Comparison of ENCODE assay signal across 9 mouse cellular contexts in the genomic region with DNA sequence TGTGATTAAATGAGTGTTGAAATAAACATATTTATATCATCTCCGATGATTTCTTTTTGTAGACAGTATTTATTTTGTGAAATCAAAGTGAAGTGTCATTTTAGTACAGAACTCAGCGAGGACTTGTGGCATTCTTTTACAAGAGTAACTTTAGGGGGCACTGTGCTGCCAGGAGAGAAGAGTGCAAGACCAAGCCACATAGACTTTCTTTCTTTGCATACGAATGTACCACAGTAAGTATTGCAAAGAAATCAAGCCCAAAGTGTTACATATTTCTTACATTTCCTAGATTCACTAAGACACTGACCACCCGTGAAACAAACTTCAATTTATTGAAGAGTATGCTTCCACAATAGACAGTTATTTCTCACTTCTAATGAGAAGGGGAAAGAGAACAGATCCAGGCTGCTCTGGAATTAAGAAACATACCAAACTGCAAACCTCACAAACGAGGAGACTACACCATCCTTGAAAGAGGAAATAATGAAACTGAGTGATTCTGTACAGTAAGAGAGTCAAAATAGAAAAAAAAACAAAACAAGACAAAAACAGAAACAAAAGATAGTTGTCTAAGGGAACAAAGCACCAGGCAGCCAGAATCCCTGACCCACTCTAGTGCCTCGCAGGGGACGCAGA.
DNase-seq lines count a peak whose midpoint lies in the region; ATAC-seq and TF ChIP-seq lines count a peak whose summit lies in the region.
"Had no signal": no experiment of that assay in that cellular context is flagged by ENCODE, and none has a peak within 500 bp of the region (broad histone marks: within the 10 kb centered on the region; RNA-seq: fewer than 3 reads in every experiment).

No protein-coding gene starts in this region.

- no peak for TF ChIP-seq CTCF in cerebellum, adult 2 months (IDR thresholded peaks at IDR 0.05; ENCODE audit: borderline replicate concordance, insufficient read depth, low read depth, low read length)

- no peak overlapping the region for H3K4me2 ChIP-seq in forebrain, embryonic 13.5 days
- no peak overlapping the region for H3K4me2 ChIP-seq in midbrain, embryonic 11.5 days
- no peak overlapping the region for H3K4me2 ChIP-seq in midbrain, embryonic 13.5 days (replicated peaks)
- H3K4me2 ChIP-seq: limb, embryonic 12.5 days had no signal

- H3K4me1 ChIP-seq in forebrain, embryonic 13.5 days: no peaks in the 10 kb centered on the region
- peaks cover 14% of the 10 kb centered on the region for H3K4me1 ChIP-seq in forebrain, embryonic 10.5 days
- H3K4me1 ChIP-seq in midbrain, embryonic 11.5 days (ENCODE audit: control insufficient read depth, insufficient read depth, low read length): no peaks in the 10 kb centered on the region
- 0 out of 2 replicates have a peak, but pooled peaks cover 3% of the 10 kb centered on the region for H3K4me1 ChIP-seq in midbrain, embryonic 13.5 days (replicated peaks)
- no peaks in the 10 kb centered on the region for H3K4me1 ChIP-seq in cerebellum, adult 2 months (ENCODE audit: control insufficient read depth, insufficient read depth, low read length)
- H3K4me1 ChIP-seq: limb, embryonic 12.5 days had no signal

- ATAC-seq in forebrain, embryonic 13.5 days: peak; percentile 71; the same call in 1 of the 2 replicates
- ATAC-seq in midbrain, embryonic 11.5 days (ENCODE audit: low FRiP score): 0 out of 2 replicates have a peak, but pooled peaks have one; percentile 57
- ATAC-seq in midbrain, embryonic 13.5 days: no peak
- no peak for ATAC-seq in megakaryocyte progenitor cell, adult 5-6 weeks (replicated peaks; ENCODE audit: poor library complexity)

- no peaks in the 10 kb centered on the region for H3K27me3 ChIP-seq in forebrain, embryonic 13.5 days
- no peaks in the 10 kb centered on the region for H3K27me3 ChIP-seq in forebrain, embryonic 10.5 days (ENCODE audit: poor library complexity, severe bottlenecking)
- H3K27me3 ChIP-seq in midbrain, embryonic 11.5 days (ENCODE audit: control insufficient read depth, insufficient read depth, low read length): peaks cover 3% of the 10 kb centered on the region
- H3K27me3 ChIP-seq in midbrain, embryonic 13.5 days: 0 out of 2 replicates have a peak, but pooled peaks cover 10% of the 10 kb centered on the region
- H3K27me3 ChIP-seq in cerebellum, adult 2 months (ENCODE audit: control insufficient read depth, insufficient read depth, low read length): no peaks in the 10 kb centered on the region
- H3K27me3 ChIP-seq: limb, embryonic 12.5 days had no signal

- no peak overlapping the region for H3K9ac ChIP-seq in forebrain, embryonic 13.5 days
- H3K9ac ChIP-seq in midbrain, embryonic 11.5 days (ENCODE audit: low read length): no peak overlapping the region
- H3K9ac ChIP-seq in midbrain, embryonic 13.5 days (replicated peaks): no peak overlapping the region
- H3K9ac ChIP-seq: limb, embryonic 12.5 days had no signal

- no peak overlapping the region for H3K4me3 ChIP-seq in forebrain, embryonic 13.5 days
- H3K4me3 ChIP-seq in forebrain, embryonic 10.5 days: no peak overlapping the region
- H3K4me3 ChIP-seq in midbrain, embryonic 11.5 days (ENCODE audit: low read depth, low read length): no peak overlapping the region
- H3K4me3 ChIP-seq in midbrain, embryonic 13.5 days (replicated peaks): no peak overlapping the region
- H3K4me3 ChIP-seq in cerebellum, adult 2 months (replicated peaks; ENCODE audit: insufficient read depth, low read depth, low read length): no peak overlapping the region
- H3K4me3 ChIP-seq: limb, embryonic 12.5 days had no signal

- no peak overlapping the region for H3K27ac ChIP-seq in forebrain, embryonic 13.5 days
- H3K27ac ChIP-seq in forebrain, embryonic 10.5 days: no peak overlapping the region
- no peak overlapping the region for H3K27ac ChIP-seq in midbrain, embryonic 11.5 days (ENCODE audit: low read depth, low read length)
- H3K27ac ChIP-seq in midbrain, embryonic 13.5 days: no peak overlapping the region
- no peak overlapping the region for H3K27ac ChIP-seq in cerebellum, adult 2 months (ENCODE audit: insufficient read depth, low read length)
- H3K27ac ChIP-seq: limb, embryonic 12.5 days had no signal

- 16% methylated on average over 7 of the region's 7 CpGs for WGBS in forebrain, embryonic 13.5 days
- 33% methylated on average over 7 of the region's 7 CpGs for WGBS in forebrain, embryonic 10.5 days
- 22% methylated on average over 7 of the region's 7 CpGs for WGBS in midbrain, embryonic 11.5 days
- 16% methylated on average over 7 of the region's 7 CpGs for whole genome bisulfite sequencing in midbrain, embryonic 13.5 days
- WGBS in cerebellum, adult 2 months: 38% methylated on average over 7 of the region's 7 CpGs

- no peak for DNase-seq in forebrain, embryonic 10.5 days (ENCODE audit: extremely low spot score, low spot score)
- no peak for DNase-seq in midbrain, embryonic 11.5 days (ENCODE audit: low spot score, missing footprints)
- DNase-seq in left cerebral cortex, adult 11 months (ENCODE audit: low spot score): peak; percentile 12
- no peak for DNase-seq in T-cell, adult 2 months (ENCODE audit: low spot score)
- no peak for DNase-seq in cerebellum, adult 2 months

- H3K9me3 ChIP-seq in forebrain, embryonic 13.5 days (replicated peaks): no peaks in the 10 kb centered on the region
- no peaks in the 10 kb centered on the region for H3K9me3 ChIP-seq in forebrain, embryonic 10.5 days
- H3K9me3 ChIP-seq in midbrain, embryonic 11.5 days (ENCODE audit: control insufficient read depth, low read length): no peaks in the 10 kb centered on the region
- no peaks in the 10 kb centered on the region for H3K9me3 ChIP-seq in midbrain, embryonic 13.5 days
- H3K9me3 ChIP-seq: limb, embryonic 12.5 days had no signal

- TF ChIP-seq POLR2A in cerebellum, adult 2 months (IDR thresholded peaks at IDR 0.05; ENCODE audit: borderline replicate concordance, insufficient read depth, low read length): no peak

- no peaks in the 10 kb centered on the region for H3K36me3 ChIP-seq in forebrain, embryonic 13.5 days (ENCODE audit: poor library complexity, severe bottlenecking)
- H3K36me3 ChIP-seq in forebrain, embryonic 10.5 days (replicated peaks): no peaks in the 10 kb centered on the region
- no peaks in the 10 kb centered on the region for H3K36me3 ChIP-seq in midbrain, embryonic 11.5 days (ENCODE audit: control insufficient read depth, insufficient read depth, low read length)
- no peaks in the 10 kb centered on the region for H3K36me3 ChIP-seq in midbrain, embryonic 13.5 days
- H3K36me3 ChIP-seq: limb, embryonic 12.5 days had no signal

Comparison
In these comparisons a context has a peak if more than half of its experiments do, and no peak if none do; other contexts are left out.
1. ATAC-seq: peak in forebrain, embryonic 13.5 days (single experiment) and midbrain, embryonic 11.5 days (single experiment); none in midbrain, embryonic 13.5 days (single experiment) and megakaryocyte progenitor cell, adult 5-6 weeks (single experiment).